Mouse (Mus musculus): ENCODE results near the gene Olfr355. TPM values are rescaled to one million over a fixed set of nuclear protein-coding genes. Genes with fewer than 3 reads are reported as not detected.

Olfr355 gene
- not detected for polyA plus RNA-seq (2012; fragmentation: generic; extraction: Trizol)

DNA sequence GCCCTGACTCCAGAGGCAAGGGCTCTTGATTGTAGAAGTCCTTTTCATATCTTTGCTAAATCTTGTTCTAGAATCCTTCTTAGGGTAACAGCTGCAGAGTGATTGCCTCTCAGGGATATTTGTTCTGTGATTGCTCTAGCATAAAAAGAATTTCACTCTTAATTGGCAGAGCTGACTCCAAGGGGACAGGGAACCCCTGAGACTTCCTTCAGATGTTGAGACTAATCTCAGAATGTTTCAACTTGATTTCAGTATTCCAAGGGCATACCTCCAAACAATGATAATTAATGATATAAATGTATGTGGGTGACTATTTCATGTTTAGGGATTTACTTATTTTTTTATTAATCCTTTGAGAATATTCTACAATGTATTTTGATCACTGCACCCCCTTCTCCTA, at the start of gene Olfr355:
TSS of gene Olfr355 (minus strand) at position 101 of the 400 bp plus-strand sequence.

DNA sequence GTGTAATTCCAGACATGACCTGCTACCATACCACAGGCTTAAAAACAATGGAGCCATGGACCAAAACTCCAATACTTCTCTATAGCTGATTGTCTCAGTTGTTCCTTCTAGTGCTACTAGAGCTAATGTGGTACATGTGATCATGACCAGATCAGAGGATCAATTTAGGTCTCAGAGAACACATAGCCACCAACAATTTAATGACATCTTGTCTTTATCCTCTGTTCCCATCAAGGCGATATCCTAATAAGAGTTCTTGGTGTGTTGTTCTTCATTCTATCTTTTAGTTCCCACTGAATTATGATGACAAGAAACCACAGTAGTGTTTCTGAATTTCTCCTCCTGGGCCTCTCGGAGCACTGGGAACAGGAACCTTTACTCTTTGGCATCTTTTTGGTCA, 8.1 kb upstream of the Olfr355 start, which contains the start of gene Olfr356:
TSS of gene Olfr356 (plus strand) at position 301 of the 400 bp plus-strand sequence.

DNA sequence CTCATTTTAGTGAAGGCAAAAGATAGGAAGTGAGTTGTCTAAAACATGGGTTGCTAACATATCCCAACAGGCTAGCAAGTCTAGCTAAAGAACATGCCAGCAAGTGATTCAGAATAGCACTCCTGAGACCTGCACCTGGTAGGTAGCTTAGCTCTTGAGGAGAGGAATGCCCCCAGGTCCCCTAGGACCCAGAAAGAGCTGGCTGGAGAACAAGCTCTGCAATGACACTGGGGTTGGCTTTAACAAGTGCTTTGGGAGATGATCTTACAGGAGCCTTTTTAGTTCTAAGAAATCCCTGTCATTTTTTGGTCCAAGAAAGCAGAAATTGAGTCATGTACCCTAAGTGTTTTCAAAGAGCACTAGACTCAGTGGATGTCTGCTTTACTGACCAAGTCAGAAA, 23.3 kb downstream of the Olfr355 start, which contains the start of gene Olfr354:
TSS of gene Olfr354 (plus strand) at position 301 of the 400 bp plus-strand sequence.

DNA sequence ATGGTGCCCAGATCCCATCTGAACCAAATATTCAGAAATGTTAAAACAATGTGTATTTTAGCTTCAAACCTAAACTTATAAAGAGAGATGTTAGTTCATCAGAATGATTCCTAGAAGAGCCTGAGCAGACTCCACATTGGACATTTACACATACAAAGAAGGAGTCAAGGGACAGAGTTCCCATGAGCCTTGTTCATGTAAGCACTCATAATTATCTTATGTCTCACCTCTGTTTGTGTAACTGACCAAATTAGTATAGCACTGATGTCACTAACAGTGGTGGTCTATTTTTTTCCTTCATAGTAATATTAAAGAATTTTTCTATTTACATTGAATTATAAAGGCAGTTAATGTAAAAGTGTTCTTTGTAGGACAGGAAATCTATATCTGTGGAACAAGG, 35.9 kb downstream of the Olfr355 start, which contains the start of gene Olfr353:
TSS of gene Olfr353 (minus strand) at position 101 of the 400 bp plus-strand sequence.

Other genes starting within 250 kb of the Olfr355 start
- gene Olfr346, start 243.1 kb downstream of the Olfr355 start, polyA plus RNA-seq (2012; fragmentation: generic; extraction: Trizol): not detected
- gene Olfr347, start 197.0 kb downstream of the Olfr355 start, polyA plus RNA-seq (2012; fragmentation: generic; extraction: Trizol): not detected
- gene Olfr348, start 144.6 kb downstream of the Olfr355 start, polyA plus RNA-seq (2012; fragmentation: generic; extraction: Trizol): not detected
- not detected for gene Olfr50, start 138.4 kb downstream of the Olfr355 start, polyA plus RNA-seq (2012; fragmentation: generic; extraction: Trizol)
- not detected for gene Olfr3, start 111.9 kb downstream of the Olfr355 start, polyA plus RNA-seq (2012; fragmentation: generic; extraction: Trizol)
- not detected for gene Olfr350, start 82.6 kb downstream of the Olfr355 start, polyA plus RNA-seq (2012; fragmentation: generic; extraction: Trizol)
- not detected for gene Olfr351, start 66.2 kb downstream of the Olfr355 start, polyA plus RNA-seq (2012; fragmentation: generic; extraction: Trizol)
- gene Olfr352, start 60.4 kb downstream of the Olfr355 start, polyA plus RNA-seq (2012; fragmentation: generic; extraction: Trizol): not detected
- not detected for gene Olfr353, start 36.0 kb downstream of the Olfr355 start, polyA plus RNA-seq (2012; fragmentation: generic; extraction: Trizol)
- not detected for gene Olfr354, start 23.2 kb downstream of the Olfr355 start, polyA plus RNA-seq (2012; fragmentation: generic; extraction: Trizol)
- not detected for gene Olfr356, start 8.2 kb upstream of the Olfr355 start, polyA plus RNA-seq (2012; fragmentation: generic; extraction: Trizol)
- not detected for gene Olfr357, start 64.9 kb upstream of the Olfr355 start, polyA plus RNA-seq (2012; fragmentation: generic; extraction: Trizol)
- not detected for gene Olfr358, start 80.4 kb upstream of the Olfr355 start, polyA plus RNA-seq (2012; fragmentation: generic; extraction: Trizol)
- not detected for gene Olfr360, start 136.8 kb upstream of the Olfr355 start, polyA plus RNA-seq (2012; fragmentation: generic; extraction: Trizol)
- gene Olfr361, start 160.4 kb upstream of the Olfr355 start, polyA plus RNA-seq (2012; fragmentation: generic; extraction: Trizol): not detected
- gene Olfr362, start 189.0 kb upstream of the Olfr355 start, polyA plus RNA-seq (2012; fragmentation: generic; extraction: Trizol): not detected
- gene Olfr364-ps1, start 210.4 kb upstream of the Olfr355 start, polyA plus RNA-seq (2012; fragmentation: generic; extraction: Trizol): not detected